Mouse (Mus musculus): ENCODE results near the gene Pip5k1b. TPM values are rescaled to one million over a fixed set of nuclear protein-coding genes. Genes with fewer than 3 reads are reported as not detected.

The Pip5k1b gene
- polyA plus RNA-seq, 1 experiment from 2014 or later = 0.77 TPM

- Histone ChIP-seq H3K4me2 (no peak overlapping the region), H3K4me3 (no peak overlapping the region), H3K9me3 (no peaks in the 10 kb centered on the region), H3K27ac (no peak overlapping the region), H3K4me1 (no peaks in the 10 kb centered on the region), H3K9ac (no peak overlapping the region), H3K36me3 (no peaks in the 10 kb centered on the region), H3K27me3 (no peaks in the 10 kb centered on the region)
- ATAC-seq (ENCODE audit: insufficient number of reproducible peaks, low FRiP score, low TSS enrichment, low read depth) = no peak
- WGBS = 69% methylated on average over 17 of the region's 17 CpGs
Observed at GRCm38 (mm10) chr19:24541669-24542292, 13.9 kb downstream of the Pip5k1b start.

- Histone ChIP-seq H3K9ac (no peak overlapping the region), H3K27me3 (no peaks in the 10 kb centered on the region), H3K4me2 (no peak overlapping the region), H3K9me3 (no peaks in the 10 kb centered on the region), H3K36me3 (no peaks in the 10 kb centered on the region), H3K4me1 (no peaks in the 10 kb centered on the region), H3K27ac (no peak overlapping the region), H3K4me3 (no peak overlapping the region)
- ATAC-seq (ENCODE audit: insufficient number of reproducible peaks, low FRiP score, low TSS enrichment, low read depth) = no peak
- WGBS = 85% methylated on average over 10 of the region's 10 CpGs
Observed at GRCm38 (mm10) chr19:24540952-24541668, 14.6 kb downstream of the Pip5k1b start.

GRCm38 (mm10) chr19:24539041-24539440 is 16.6 kb downstream of the Pip5k1b start:
- Histone ChIP-seq H3K4me1 (no peaks in the 10 kb centered on the region), H3K4me3 (no peak overlapping the region), H3K9ac (no peak overlapping the region), H3K4me2 (no peak overlapping the region), H3K9me3 (no peaks in the 10 kb centered on the region), H3K27ac (no peak overlapping the region), H3K27me3 (no peaks in the 10 kb centered on the region), H3K36me3 (no peaks in the 10 kb centered on the region)
- 76% methylated on average over 1 of the region's 1 CpGs for WGBS
- no peak for ATAC-seq (ENCODE audit: insufficient number of reproducible peaks, low FRiP score, low TSS enrichment, low read depth)

- Histone ChIP-seq H3K4me3 (no peak overlapping the region), H3K36me3 (no peaks in the 10 kb centered on the region), H3K9me3 (no peaks in the 10 kb centered on the region), H3K9ac (no peak overlapping the region), H3K4me1 (no peaks in the 10 kb centered on the region), H3K27ac (no peak overlapping the region), H3K4me2 (no peak overlapping the region), H3K27me3 (no peaks in the 10 kb centered on the region)
- no peak for ATAC-seq (ENCODE audit: insufficient number of reproducible peaks, low FRiP score, low TSS enrichment, low read depth)
- 85% methylated on average over 6 of the region's 6 CpGs for WGBS
Observed at GRCm38 (mm10) chr19:24538181-24538580, 17.5 kb downstream of the Pip5k1b start.

GRCm38 (mm10) chr19:24537691-24538090 is 18.0 kb downstream of the Pip5k1b start:
- Histone ChIP-seq H3K4me3 (no peak overlapping the region), H3K27me3 (no peaks in the 10 kb centered on the region), H3K36me3 (no peaks in the 10 kb centered on the region), H3K9ac (no peak overlapping the region), H3K9me3 (no peaks in the 10 kb centered on the region), H3K4me2 (no peak overlapping the region), H3K27ac (no peak overlapping the region), H3K4me1 (no peaks in the 10 kb centered on the region)
- WGBS = 63% methylated on average over 4 of the region's 4 CpGs
- ATAC-seq (ENCODE audit: insufficient number of reproducible peaks, low FRiP score, low TSS enrichment, low read depth) = no peak

GRCm38 (mm10) chr19:24536920-24537319 is 18.8 kb downstream of the Pip5k1b start:
- no peak overlapping the region for H3K4me2 ChIP-seq
- 78% methylated on average over 5 of the region's 5 CpGs for WGBS
- H3K27me3 ChIP-seq = no peaks in the 10 kb centered on the region
- no peaks in the 10 kb centered on the region for H3K36me3 ChIP-seq
- no peak overlapping the region for H3K4me3 ChIP-seq
- no peak for ATAC-seq (ENCODE audit: insufficient number of reproducible peaks, low FRiP score, low TSS enrichment, low read depth)
- H3K4me1 ChIP-seq = no peaks in the 10 kb centered on the region
- no peak overlapping the region for H3K9ac ChIP-seq
- H3K9me3 ChIP-seq = no peaks in the 10 kb centered on the region
- no peak overlapping the region for H3K27ac ChIP-seq

- Histone ChIP-seq H3K9me3 (no peaks in the 10 kb centered on the region), H3K27me3 (no peaks in the 10 kb centered on the region), H3K4me3 (no peak overlapping the region), H3K9ac (no peak overlapping the region), H3K4me2 (no peak overlapping the region), H3K27ac (no peak overlapping the region), H3K36me3 (no peaks in the 10 kb centered on the region), H3K4me1 (no peaks in the 10 kb centered on the region)
- ATAC-seq (ENCODE audit: insufficient number of reproducible peaks, low FRiP score, low TSS enrichment, low read depth) = no peak
- WGBS = 63% methylated on average over 3 of the region's 3 CpGs
Observed at GRCm38 (mm10) chr19:24536280-24536679, 19.4 kb downstream of the Pip5k1b start.

GRCm38 (mm10) chr19:24535161-24535560 is 20.5 kb downstream of the Pip5k1b start:
- no peaks in the 10 kb centered on the region for H3K36me3 ChIP-seq
- 68% methylated on average over 6 of the region's 6 CpGs for WGBS
- ATAC-seq (ENCODE audit: insufficient number of reproducible peaks, low FRiP score, low TSS enrichment, low read depth) = no peak

GRCm38 (mm10) chr19:24534733-24535132 is 20.9 kb downstream of the Pip5k1b start:
- 64% methylated on average over 7 of the region's 7 CpGs for WGBS
- Histone ChIP-seq H3K9me3 (no peaks in the 10 kb centered on the region), H3K4me1 (no peaks in the 10 kb centered on the region), H3K4me2 (no peak overlapping the region), H3K27me3 (no peaks in the 10 kb centered on the region), H3K27ac (no peak overlapping the region), H3K9ac (no peak overlapping the region), H3K36me3 (no peaks in the 10 kb centered on the region), H3K4me3 (no peak overlapping the region)
- no peak for ATAC-seq (ENCODE audit: insufficient number of reproducible peaks, low FRiP score, low TSS enrichment, low read depth)

More at GRCm38 (mm10) chr19:24535161-24535560, 20.5 kb downstream of the Pip5k1b start:
- no peak overlapping the region for H3K27ac ChIP-seq
- no peaks in the 10 kb centered on the region for H3K4me1 ChIP-seq
- no peak overlapping the region for H3K4me3 ChIP-seq
- no peak overlapping the region for H3K4me2 ChIP-seq
- no peak overlapping the region for H3K9ac ChIP-seq
- H3K9me3 ChIP-seq = no peaks in the 10 kb centered on the region
- no peaks in the 10 kb centered on the region for H3K27me3 ChIP-seq

- WGBS = 88% methylated on average over 4 of the region's 4 CpGs
- H3K4me3 ChIP-seq = no peak overlapping the region
- no peaks in the 10 kb centered on the region for H3K4me1 ChIP-seq
- H3K27me3 ChIP-seq = no peaks in the 10 kb centered on the region
- H3K36me3 ChIP-seq = no peaks in the 10 kb centered on the region
- H3K9me3 ChIP-seq = no peaks in the 10 kb centered on the region
- H3K9ac ChIP-seq = no peak overlapping the region
- no peak for ATAC-seq (ENCODE audit: insufficient number of reproducible peaks, low FRiP score, low TSS enrichment, low read depth)
- H3K4me2 ChIP-seq = no peak overlapping the region
- no peak overlapping the region for H3K27ac ChIP-seq
Observed at GRCm38 (mm10) chr19:24528910-24529561, 26.6 kb downstream of the Pip5k1b start.

- Histone ChIP-seq H3K4me1 (no peaks in the 10 kb centered on the region), H3K27me3 (no peaks in the 10 kb centered on the region), H3K4me3 (no peak overlapping the region), H3K27ac (no peak overlapping the region), H3K9ac (no peak overlapping the region), H3K9me3 (no peaks in the 10 kb centered on the region), H3K4me2 (no peak overlapping the region), H3K36me3 (no peaks in the 10 kb centered on the region)
- ATAC-seq (ENCODE audit: insufficient number of reproducible peaks, low FRiP score, low TSS enrichment, low read depth) = no peak
- WGBS = 61% methylated on average over 4 of the region's 4 CpGs
Observed at GRCm38 (mm10) chr19:24528129-24528730, 27.4 kb downstream of the Pip5k1b start.

- ATAC-seq (ENCODE audit: insufficient number of reproducible peaks, low FRiP score, low TSS enrichment, low read depth) = no peak
- Histone ChIP-seq H3K4me1 (no peaks in the 10 kb centered on the region), H3K4me2 (no peak overlapping the region), H3K9ac (no peak overlapping the region), H3K9me3 (no peaks in the 10 kb centered on the region), H3K4me3 (no peak overlapping the region), H3K36me3 (no peaks in the 10 kb centered on the region), H3K27me3 (no peaks in the 10 kb centered on the region), H3K27ac (no peak overlapping the region)
- 85% methylated on average over 5 of the region's 5 CpGs for WGBS
Observed at GRCm38 (mm10) chr19:24527613-24527948, 28.1 kb downstream of the Pip5k1b start.
